Mouse (Mus musculus) right cerebral cortex, adult 18-20 months (tissue): ENCODE measurements around the gene Thra.

Experiments
- DNase-seq: peaks from one replicate; pipeline ENCODE4 v3.0.0; 2022; ENCODE audit warnings: mixed read lengths

The Thra gene

GRCm38 (mm10) chr11:98808417-98808816, 68.0 kb downstream of the Thra start:
- no peak for DNase-seq

- peak; percentile 99 for DNase-seq
Observed at GRCm38 (mm10) chr11:98809457-98810290, 69.2 kb downstream of the Thra start.

DNA sequence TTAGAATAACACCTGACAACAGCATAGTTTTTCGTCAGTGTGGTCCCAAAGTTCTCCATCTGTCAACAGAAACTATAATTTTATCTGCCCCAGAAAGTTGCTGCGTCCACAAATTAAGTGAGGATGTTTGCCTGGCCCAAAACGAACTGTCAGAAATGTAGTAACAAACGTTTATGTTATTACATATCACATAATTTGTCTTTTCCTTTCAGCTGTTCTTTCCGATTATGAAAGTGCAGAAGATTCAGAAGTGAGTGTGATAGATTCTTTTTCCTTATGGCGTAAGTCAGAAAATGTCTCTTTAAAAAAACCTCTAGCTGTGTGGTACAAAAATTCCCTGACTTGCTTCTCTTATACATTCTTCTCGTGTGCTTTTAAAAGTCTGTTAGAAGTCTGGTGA, 70.2 kb downstream of the Thra start:
- no peak for DNase-seq

- no peak for DNase-seq
Observed at GRCm38 (mm10) chr11:98816706-98817239, 76.3 kb downstream of the Thra start.
